Mouse (Mus musculus): ENCODE measurements at regions not wholly inside any gene's neighbourhood (a gene's known extent, or its start where the extent isn't known, plus 50 kb on each side); places are given as distances from the start of the nearest gene placed in this dataset.

GRCm38 (mm10) chr5:43039525-43039924 is 193.4 kb upstream of the Cpeb2 start:
- intact Hi-C loops (cut with DNase I) = no loop called here
- Histone ChIP-seq H3K27ac (no peak overlapping the region), H3K27me3 (ENCODE audit: control insufficient read depth, insufficient read depth, low read length) (no peaks in the 10 kb centered on the region), H3K79me2 (replicated peaks; ENCODE audit: control insufficient read depth, insufficient read depth, low read length) (no peaks in the 10 kb centered on the region), H3K4me1 (ENCODE audit: control insufficient read depth, insufficient read depth, low read length) (no peaks in the 10 kb centered on the region), H3K36me3 (ENCODE audit: control insufficient read depth, insufficient read depth, low read length) (no peaks in the 10 kb centered on the region), H3K9ac (ENCODE audit: low read depth, low read length) (no peak overlapping the region), H3K4me3 (no peak overlapping the region)
- DNase-seq = no peak
- TF ChIP-seq POLR2A (IDR thresholded peaks at IDR 0.05; ENCODE audit: insufficient read depth, low read depth, low read length) (no peak), CTCF (IDR thresholded peaks at IDR 0.05) (no peak), EP300 (IDR thresholded peaks at IDR 0.05; ENCODE audit: insufficient read depth, low read depth, low read length) (no peak)
- 77% methylated on average over 3 of the region's 3 CpGs for WGBS

DNA sequence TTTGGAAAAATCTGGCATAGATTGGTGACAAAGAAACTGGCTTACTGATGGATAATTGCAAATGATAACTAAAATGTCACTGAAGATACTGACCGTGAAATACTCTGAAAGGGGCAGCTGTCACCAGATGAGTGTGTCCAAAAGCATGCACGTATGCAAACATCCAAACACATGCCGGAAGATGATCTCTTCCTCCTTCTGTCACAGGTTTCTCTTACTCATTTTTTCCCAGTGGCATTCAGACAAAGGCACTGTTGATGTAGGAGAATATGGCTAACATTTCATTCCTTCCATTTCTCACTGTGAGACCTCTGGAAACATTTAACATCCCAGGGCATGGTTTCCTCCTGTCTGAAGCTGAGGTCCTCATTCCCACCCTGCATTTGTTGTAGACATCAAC is 190.4 kb upstream of the Cpeb2 start:
- Histone ChIP-seq H3K36me3 (ENCODE audit: control insufficient read depth, insufficient read depth, low read length) (no peaks in the 10 kb centered on the region), H3K79me2 (replicated peaks; ENCODE audit: control insufficient read depth, insufficient read depth, low read length) (no peaks in the 10 kb centered on the region), H3K9ac (ENCODE audit: low read depth, low read length) (no peak overlapping the region), H3K27ac (no peak overlapping the region), H3K27me3 (ENCODE audit: control insufficient read depth, insufficient read depth, low read length) (no peaks in the 10 kb centered on the region), H3K4me3 (no peak overlapping the region), H3K4me1 (ENCODE audit: control insufficient read depth, insufficient read depth, low read length) (no peaks in the 10 kb centered on the region)
- no peak for DNase-seq
- WGBS = 60% methylated on average over 3 of the region's 3 CpGs
- intact Hi-C loops (cut with DNase I) = no loop called here
- TF ChIP-seq EP300 (IDR thresholded peaks at IDR 0.05; ENCODE audit: insufficient read depth, low read depth, low read length) = no peak
- TF ChIP-seq CTCF (IDR thresholded peaks at IDR 0.05) = no peak
- no peak for TF ChIP-seq POLR2A (IDR thresholded peaks at IDR 0.05; ENCODE audit: insufficient read depth, low read depth, low read length)

- intact Hi-C loops (cut with DNase I) = no loop called here
Observed at GRCm38 (mm10) chr5:43045860-43046259, 187.1 kb upstream of the Cpeb2 start.

DNA sequence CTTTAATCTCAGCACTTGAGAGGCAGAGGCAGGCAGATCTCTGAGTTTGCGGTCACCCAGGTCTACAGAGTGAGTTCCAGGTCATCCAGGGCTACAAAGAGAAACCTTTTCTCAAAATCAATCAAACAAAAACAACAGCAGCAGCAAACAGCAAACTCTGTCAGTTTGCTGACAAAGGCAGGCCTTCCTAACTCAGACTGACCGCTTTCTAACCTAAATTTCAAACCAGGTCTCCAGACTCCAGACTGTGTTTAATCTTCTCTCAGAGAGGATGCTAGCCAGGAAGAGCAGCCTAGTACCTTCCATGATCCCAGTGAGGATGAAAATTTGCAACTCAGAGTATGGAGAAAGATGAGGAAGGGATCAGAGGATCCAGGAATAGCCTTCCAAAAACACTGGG is 185.7 kb upstream of the Cpeb2 start:
- no peak overlapping the region for H3K4me3 ChIP-seq
- intact Hi-C loops (cut with DNase I) = no loop called here
- no peak overlapping the region for H3K27ac ChIP-seq
- H3K79me2 ChIP-seq (replicated peaks; ENCODE audit: control insufficient read depth, insufficient read depth, low read length) = no peaks in the 10 kb centered on the region
- peaks cover 2% of the 10 kb centered on the region; the same call in 1 of the 2 replicates for H3K36me3 ChIP-seq (ENCODE audit: control insufficient read depth, insufficient read depth, low read length)
- no peaks in the 10 kb centered on the region for H3K27me3 ChIP-seq (ENCODE audit: control insufficient read depth, insufficient read depth, low read length)
- peaks cover 6% of the 10 kb centered on the region for H3K4me1 ChIP-seq (ENCODE audit: control insufficient read depth, insufficient read depth, low read length)
- DNase-seq = no peak
- WGBS = 94% methylated on average over 2 of the region's 2 CpGs
- H3K9ac ChIP-seq (ENCODE audit: low read depth, low read length) = no peak overlapping the region
- TF ChIP-seq POLR2A (IDR thresholded peaks at IDR 0.05; ENCODE audit: insufficient read depth, low read depth, low read length) (no peak), CTCF (IDR thresholded peaks at IDR 0.05) (no peak), EP300 (IDR thresholded peaks at IDR 0.05; ENCODE audit: insufficient read depth, low read depth, low read length) (no peak)

More at GRCm38 (mm10) chr5:43045860-43046259, 187.1 kb upstream of the Cpeb2 start:
- no peak overlapping the region for H3K4me3 ChIP-seq
- no peak for TF ChIP-seq EP300 (IDR thresholded peaks at IDR 0.05; ENCODE audit: insufficient read depth, low read depth, low read length)
- TF ChIP-seq CTCF (IDR thresholded peaks at IDR 0.05) = no peak
- no peak for TF ChIP-seq POLR2A (IDR thresholded peaks at IDR 0.05; ENCODE audit: insufficient read depth, low read depth, low read length)
- DNase-seq = no peak
- no peak overlapping the region for H3K27ac ChIP-seq
- WGBS = 80% methylated on average over 3 of the region's 3 CpGs
- no peak overlapping the region for H3K9ac ChIP-seq (ENCODE audit: low read depth, low read length)
- peaks cover 2% of the 10 kb centered on the region; the same call in 1 of the 2 replicates for H3K36me3 ChIP-seq (ENCODE audit: control insufficient read depth, insufficient read depth, low read length)
- no peaks in the 10 kb centered on the region for H3K27me3 ChIP-seq (ENCODE audit: control insufficient read depth, insufficient read depth, low read length)
- no peaks in the 10 kb centered on the region for H3K79me2 ChIP-seq (replicated peaks; ENCODE audit: control insufficient read depth, insufficient read depth, low read length)
- H3K4me1 ChIP-seq (ENCODE audit: control insufficient read depth, insufficient read depth, low read length) = peaks cover 3% of the 10 kb centered on the region

GRCm38 (mm10) chr5:43048196-43049050 is 184.5 kb upstream of the Cpeb2 start:
- Histone ChIP-seq H3K27me3 (ENCODE audit: control insufficient read depth, insufficient read depth, low read length) (no peaks in the 10 kb centered on the region), H3K36me3 (ENCODE audit: control insufficient read depth, insufficient read depth, low read length) (peaks cover 2% of the 10 kb centered on the region; the same call in 1 of the 2 replicates), H3K4me3 (no peak overlapping the region), H3K9ac (ENCODE audit: low read depth, low read length) (no peak overlapping the region), H3K79me2 (replicated peaks; ENCODE audit: control insufficient read depth, insufficient read depth, low read length) (no peaks in the 10 kb centered on the region), H3K4me1 (ENCODE audit: control insufficient read depth, insufficient read depth, low read length) (peaks cover 6% of the 10 kb centered on the region), H3K27ac (peak overlapping the region; percentile 85)
- 31% methylated on average over 8 of the region's 8 CpGs for WGBS
- intact Hi-C loops (cut with DNase I) = no loop called here
- DNase-seq = peak; percentile 28 to 60
- peak; percentile 58; the same call in 1 of the 2 replicates for TF ChIP-seq EP300 (IDR thresholded peaks at IDR 0.05; ENCODE audit: insufficient read depth, low read depth, low read length)
- TF ChIP-seq POLR2A (IDR thresholded peaks at IDR 0.05; ENCODE audit: insufficient read depth, low read depth, low read length) = no peak
- TF ChIP-seq CTCF (IDR thresholded peaks at IDR 0.05) = no peak
